Mouse (Mus musculus) 416B (cell line): ENCODE measurements around the gene Fastkd2.

Source experiments
- DNase-seq: peaks from one replicate; pipeline ENCODE4 v3.0.0; 2011; ENCODE audit warnings: low read depth

The Fastkd2 gene

DNA sequence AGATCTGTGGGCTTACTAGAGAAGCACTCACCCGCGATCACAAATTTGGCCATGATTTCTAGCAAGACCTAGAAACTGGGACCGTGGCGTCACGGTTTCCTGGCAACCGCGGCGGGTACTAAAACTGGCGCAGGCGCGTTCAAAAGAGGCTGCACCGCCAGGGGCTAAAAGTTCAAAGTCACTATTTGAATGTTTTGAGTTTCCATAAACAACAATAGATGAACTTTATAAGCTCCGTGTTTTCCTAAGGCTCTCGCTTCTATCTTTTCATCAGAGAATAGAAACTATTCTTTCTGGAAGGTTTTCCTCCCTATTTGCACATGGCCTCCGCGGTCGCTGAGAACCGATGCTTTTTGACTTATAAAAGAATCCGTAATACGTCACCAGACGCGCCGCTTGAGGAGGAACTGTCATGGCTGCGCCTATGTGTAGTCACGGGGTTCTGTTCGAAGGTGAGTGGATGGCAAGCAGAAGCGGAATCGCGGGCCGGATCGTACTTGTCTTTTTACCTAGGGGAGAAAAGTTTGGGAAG lies at the start of gene Fastkd2, which contains the start of gene Mdh1b:
Gene Fastkd2, plus strand, starts transcription at position 375 of the 532 bp plus-strand sequence.
Gene Mdh1b, minus strand, starts transcription at position 79 of the 532 bp plus-strand sequence.
- DNase-seq, result peak; percentile 93

DNA sequence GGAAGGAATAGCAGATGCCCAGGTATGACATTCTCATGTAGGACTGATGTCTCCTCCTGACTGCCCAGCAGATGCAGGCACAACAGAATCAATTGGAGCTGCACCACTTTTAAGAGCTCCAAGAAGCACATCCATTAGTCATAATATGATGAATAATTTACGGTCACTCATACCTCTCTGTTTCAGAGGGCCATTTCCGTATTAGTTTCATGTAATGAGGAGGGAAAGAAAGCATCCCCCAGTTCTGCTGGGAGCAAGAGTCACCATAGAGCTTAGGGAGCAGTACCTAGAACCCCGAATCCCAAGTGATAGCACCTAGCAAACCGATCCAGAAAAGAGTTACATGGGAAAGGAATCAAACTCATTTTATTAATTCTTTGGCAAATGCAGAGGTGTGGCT lies 43.6 kb upstream of the Fastkd2 start, which contains the start of gene Dytn:
Gene Dytn, minus strand, starts transcription at position 101 of the 400 bp plus-strand sequence.
- DNase-seq, result no peak

DNA sequence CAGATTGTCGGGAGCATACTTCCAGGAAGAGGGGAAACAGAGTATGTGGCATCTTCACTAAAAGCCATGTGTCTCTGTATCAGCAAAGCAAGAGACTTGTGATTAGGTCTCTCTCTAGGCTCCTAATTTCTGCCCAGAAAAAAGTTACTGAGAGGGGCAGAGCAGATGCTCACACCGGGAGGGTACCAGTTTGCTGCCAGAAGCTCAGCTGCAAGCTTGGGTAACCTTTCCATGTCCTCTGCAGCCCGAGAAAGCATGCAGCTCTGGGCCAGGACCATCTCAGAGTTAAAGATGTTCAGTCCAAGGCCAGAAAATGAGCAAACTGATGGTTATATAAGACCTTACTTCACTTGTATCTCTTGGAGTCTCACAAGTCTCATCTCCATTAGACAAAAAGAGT lies 33.6 kb upstream of the Fastkd2 start:
- DNase-seq, result no peak

DNA sequence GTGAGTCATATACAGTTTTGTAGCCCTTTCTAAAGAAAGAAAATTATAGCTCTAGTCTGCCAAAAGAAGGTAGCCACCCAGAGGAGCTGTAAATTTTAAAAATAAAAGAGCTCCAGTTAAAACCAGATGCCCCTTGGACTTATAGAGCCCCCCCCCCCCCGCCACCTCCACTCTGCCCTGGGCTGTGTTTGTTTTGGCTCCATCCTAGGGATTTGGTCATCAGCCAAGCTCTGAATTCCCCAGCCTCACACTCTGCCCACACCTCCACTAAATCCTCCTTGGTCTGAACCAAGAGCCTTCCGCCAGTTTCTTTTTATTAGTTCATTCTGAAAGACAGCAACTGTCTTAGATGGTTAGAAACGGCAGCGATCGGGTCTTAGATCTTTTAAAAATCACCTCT lies 24.7 kb upstream of the Fastkd2 start:
- no peak for DNase-seq

DNA sequence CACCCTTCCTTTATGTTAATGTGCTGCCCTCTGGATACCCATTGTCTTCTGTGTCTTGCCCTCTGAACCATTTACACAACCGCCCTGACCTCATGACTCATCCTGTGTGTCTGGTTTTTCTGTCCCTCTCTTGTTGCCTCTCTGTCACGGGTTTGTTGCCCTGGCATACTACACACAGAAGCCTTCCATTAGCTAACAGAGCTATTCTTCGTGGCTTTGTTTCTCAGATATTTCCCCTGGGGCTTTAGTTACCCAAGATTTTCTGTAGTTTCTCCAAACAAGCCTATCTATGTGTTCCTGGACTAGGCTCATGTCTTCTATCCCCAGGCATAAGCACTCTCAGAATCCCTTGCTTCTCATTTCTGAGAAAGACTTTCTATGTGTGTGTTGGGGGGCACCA lies 21.5 kb upstream of the Fastkd2 start:
- peak; percentile 3 for DNase-seq

DNA sequence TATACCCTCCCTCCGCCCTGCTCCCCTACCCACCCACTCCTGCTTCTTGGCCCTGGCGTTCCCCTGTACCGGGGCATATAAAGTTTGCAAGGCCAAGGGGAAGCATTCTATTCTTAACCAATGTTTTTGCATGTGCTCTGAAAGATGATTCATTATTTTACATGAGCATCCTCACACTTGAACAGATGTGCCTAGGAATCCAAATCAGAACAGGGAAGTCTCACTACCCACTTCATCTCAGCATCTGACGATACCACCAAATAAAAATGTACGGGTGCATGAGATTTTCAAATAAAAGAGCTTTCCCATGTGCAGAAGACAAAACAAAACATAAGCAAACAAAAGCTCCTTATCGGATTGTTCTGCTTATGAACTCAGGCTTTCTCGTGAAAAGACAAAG lies 10.3 kb upstream of the Fastkd2 start:
- no peak for DNase-seq

DNA sequence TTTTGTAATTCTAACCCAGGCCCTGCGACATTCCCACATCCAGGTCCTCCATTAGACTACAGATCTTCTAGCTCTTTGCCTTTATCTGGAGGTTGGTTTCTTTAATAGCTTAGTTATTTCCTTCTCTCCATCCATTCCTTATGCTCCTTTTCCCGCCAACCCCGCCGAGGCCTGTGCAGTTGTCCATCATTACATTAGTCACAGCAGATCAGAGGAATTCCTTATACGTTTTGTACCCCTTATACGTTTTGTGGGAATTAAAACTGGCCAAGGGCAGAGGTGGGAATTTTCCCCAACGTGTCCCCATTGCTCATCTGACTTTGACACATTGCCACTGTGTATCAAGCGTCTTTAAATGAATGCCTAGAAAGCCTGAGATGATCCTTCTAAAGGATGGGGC lies 618 bp upstream of the Fastkd2 start:
- DNase-seq, result no peak

DNA sequence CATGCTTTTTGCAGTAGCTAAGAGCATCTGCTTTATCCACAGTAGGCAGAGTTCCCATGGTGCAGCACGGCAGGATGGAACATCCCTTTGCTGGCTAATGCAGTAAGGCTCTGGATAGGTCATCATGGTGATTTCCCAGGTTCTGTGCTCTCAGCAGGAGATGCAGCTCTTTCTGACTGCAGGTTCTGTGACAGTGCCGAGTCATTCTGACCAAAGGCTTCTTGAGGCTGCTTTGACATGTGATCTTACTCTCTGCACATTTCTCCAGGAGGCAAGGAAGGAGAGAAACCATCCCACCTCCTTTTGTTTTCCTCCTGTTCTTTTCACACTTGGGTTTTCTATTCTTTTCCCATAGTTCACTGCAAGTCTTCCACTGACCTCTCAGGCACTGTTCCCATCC lies 25.6 kb downstream of the Fastkd2 start:
- DNase-seq, result peak; percentile 8

DNA sequence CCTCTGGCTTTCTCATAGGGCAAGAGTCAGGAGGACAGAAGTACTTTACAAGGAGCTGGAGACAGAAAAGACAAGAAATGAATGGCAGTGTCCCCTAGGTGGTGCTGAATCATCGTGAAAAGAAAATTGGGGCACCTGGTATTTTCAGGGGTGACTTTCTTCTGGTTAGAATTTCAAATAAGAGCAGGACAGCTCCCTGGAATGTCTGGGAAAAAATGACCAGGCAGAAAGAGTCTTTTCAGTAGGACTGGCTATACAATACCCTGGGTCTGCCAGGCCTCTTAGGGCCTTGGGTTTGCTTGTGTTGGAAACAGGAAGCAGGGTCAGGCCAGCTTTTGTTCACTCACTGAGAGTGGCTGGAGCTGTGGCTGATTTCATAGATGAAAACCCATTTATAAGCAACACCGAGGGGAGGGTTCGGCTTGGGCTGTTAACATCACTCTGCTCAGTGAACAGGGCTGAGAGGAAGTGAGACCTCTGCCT lies 32.8 kb downstream of the Fastkd2 start:
- DNase-seq, result peak; percentile 35

DNA sequence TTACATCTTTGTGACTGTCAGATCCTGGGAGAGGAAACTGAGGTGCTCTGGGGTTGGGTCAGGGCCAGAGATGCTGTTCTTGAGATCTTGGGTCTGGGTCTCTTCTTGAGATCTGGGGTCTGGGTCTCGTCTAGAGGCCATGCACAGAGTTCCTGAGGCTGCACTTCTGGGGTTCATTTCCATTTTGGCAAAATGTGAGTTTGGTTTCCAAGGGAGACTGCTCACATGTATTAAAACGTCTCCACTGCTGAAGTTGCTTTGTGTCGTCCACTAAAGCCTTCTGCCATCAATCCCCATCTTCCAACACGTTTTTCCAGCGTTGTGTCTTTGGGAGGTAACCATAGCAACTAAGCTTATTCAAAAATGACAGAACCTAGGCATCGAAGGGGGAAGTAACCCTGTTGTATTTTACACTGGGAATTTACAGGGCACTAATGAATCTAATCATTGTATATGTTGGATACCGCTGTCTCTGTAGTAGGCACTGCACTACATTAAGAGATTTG lies 33.5 kb downstream of the Fastkd2 start:
- no peak for DNase-seq

DNA sequence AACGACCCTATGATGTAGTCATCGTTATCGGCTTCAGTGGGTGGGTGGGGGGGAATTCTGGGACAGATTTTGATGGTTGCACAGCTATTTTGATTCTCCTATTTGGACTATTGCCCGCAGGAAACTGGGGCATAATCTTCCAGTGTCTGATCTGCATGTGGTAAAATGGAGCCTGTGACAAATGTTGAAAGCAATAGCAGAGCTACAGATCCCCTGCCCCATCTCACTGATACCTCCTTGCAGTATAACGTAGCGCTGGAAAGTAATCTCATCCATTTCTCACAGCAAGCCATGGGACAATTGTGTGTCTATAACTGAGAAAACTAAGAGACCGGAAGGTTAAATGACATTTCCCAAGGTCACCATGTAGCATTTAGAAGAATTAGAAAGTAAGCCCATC lies 34.0 kb downstream of the Fastkd2 start:
- no peak for DNase-seq

DNA sequence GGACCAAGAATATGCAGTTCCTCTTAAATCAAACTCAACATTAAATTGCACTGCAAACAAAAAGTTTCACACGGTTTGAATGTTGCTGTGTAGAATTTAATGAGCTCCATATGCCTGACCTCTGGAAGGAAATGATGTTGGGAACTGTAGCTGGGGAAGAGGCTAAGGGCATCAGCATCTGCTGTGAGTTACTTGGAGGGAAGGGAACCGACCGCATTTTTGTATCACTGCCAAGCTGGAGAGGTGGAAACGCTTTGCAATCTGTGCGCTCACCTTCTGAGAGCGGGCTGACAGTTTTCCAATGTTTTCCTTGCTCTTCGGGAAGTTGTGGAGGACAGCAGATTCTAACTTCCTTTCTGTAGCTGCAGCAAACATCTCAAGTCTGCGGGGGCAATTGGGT lies 37.7 kb downstream of the Fastkd2 start:
- no peak for DNase-seq

DNA sequence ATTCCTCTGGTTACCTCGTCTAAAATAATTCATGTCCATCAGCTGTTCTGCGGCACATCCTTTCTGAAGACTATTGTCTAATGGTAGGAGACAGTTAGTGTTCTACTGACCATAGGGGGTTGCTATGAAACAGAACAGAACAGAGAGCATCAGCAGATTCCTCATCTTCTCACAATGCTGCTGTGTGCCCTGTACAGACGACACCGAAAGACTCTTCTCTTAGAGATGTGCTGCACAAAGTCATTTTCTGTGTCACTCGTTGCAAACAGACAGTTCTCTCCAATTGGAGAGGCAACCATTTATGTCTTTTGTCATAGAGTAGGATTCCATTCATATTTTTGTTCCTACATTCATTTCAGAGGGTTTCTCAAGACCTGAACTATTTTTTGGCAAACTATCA lies 38.8 kb downstream of the Fastkd2 start, which contains the start of gene 4933402D24Rik:
Gene 4933402D24Rik, minus strand, starts transcription at position 101 of the 400 bp plus-strand sequence.
- no peak for DNase-seq

DNA sequence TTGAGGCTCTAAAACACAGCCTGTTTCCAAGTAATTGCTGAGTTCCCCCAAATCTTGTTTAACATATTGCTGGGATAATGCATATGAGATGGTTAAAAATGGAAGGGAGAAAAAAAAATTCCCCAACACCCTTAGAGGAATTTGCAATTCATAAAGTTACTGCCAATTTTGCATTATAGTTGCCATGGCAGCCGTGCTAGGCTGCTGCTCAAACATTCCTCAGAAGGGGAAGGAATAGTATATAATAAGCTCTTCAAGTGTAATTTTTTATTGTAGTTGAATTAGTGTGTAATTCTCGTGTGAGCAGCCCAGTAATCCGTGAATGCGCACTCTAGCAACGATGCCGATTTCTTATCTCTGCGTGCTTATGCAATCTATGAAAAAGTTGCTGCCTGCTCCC lies 39.9 kb downstream of the Fastkd2 start:
- no peak for DNase-seq

DNA sequence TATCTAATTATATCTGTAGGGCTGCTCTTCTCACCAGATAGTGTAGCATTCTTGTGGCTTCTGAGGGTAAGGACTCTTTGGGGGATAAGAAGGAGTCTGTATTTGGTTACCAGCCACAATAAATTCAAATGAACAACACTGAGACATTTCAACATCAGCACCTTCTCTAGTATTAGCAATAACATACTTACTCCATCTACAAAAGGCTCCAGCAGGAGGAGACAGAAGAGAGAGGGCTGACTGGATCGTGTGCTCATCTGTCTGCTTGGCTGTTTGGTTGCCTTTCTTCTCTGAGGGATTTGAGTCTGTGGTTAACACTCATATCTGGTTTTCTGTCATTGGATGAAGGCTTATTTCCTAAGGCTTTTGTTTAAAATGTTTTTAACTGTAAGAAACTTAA lies 46.0 kb downstream of the Fastkd2 start:
- DNase-seq, result no peak

DNA sequence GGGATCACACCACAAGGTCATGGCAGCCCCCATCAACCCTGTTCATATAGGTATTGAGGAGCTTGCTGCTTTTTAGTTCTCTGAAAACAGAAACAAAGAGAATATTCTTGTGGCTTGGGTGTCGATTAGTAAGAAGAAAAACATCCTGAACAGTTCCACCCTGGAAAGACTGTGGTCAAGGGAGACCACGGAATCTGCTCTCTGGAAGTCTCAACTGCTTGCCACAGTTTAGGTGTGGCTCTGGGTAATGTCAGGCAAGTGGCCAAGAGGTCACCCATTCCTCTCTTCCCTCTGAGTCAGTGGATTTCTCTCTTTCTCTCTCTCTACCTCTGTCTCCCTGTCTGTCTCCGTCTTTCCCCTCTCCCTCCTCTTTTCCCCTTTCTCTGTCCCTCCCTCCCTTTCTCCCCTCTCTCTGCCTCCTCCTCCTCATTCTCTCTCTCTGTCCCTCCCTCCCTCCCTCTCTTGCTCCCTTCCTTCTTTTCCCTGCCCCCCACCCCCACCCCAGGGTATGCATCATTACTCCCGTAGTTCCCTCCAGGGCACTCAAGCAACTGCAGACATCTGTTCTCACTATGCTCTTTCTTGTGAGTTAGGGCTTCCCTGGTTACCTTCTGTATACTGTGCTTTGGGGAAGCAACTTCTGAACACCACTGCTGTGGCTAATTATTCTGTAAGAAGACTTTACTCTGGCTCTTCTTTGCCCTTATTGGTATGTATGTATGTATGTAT lies 46.7 kb downstream of the Fastkd2 start:
- no peak for DNase-seq

DNA sequence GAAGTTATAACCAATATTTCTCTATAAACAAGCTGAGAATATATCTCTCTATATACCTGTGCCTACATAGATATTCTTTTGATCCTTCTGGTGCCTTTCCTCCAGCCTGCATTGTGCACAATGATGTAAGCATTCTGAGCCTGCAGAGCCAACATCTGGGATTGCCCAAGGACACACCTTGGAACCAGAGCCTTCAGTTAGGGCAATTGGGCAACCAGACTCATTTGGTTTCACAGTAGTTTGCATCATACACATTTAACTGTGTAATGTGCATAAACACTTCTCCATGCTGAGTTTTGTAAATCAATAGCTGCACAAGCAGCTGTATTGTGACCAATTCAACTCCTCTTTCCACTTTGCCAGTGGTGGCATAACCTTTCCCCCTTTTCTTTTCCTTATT lies 63.9 kb downstream of the Fastkd2 start:
- no peak for DNase-seq
